Mouse (Mus musculus) liver, embryonic 15.5 days (tissue): ENCODE results near the gene Cabp2. TPM values are rescaled to one million over a fixed set of nuclear protein-coding genes. Genes with fewer than 3 reads are reported as not detected.
A peak's percentile ranks its signal among the peaks of the same experiment; 100 is the strongest.
"Not testable (repeated sequence)": the region's sequence is repeated elsewhere in the genome, so short reads cannot be mapped to it uniquely, and the experiment has no call there.

Source experiments
- ATAC-seq: fragments of 200-750 bp; cut with Nextera tagmentation; 2 replicates; pipeline ENCODE4 v1.8.0; 2017; ENCODE audit warnings: moderate number of reproducible peaks, mild to moderate bottlenecking, moderate library complexity; ENCODE audit not compliant: insufficient read depth
- H3K27ac ChIP-seq: fragments of 300-500 bp; sonication (generic); replicated peaks from 2 replicates; pipeline ENCODE4 v1.5.1; 2015; ENCODE audit warnings: mild to moderate bottlenecking, inconsistent platforms
- H3K27me3 ChIP-seq: fragments of 300-500 bp; sonication (generic); 2 replicates; pipeline ENCODE4 v1.6.1; 2015; ENCODE audit warnings: mild to moderate bottlenecking, inconsistent platforms
- H3K36me3 ChIP-seq: fragments of 300-500 bp; sonication (generic); replicated peaks from 2 replicates; pipeline ENCODE4 v1.6.1; 2015; ENCODE audit warnings: moderate library complexity, mild to moderate bottlenecking, inconsistent platforms
- H3K4me1 ChIP-seq: fragments of 300-500 bp; sonication (generic); replicated peaks from 2 replicates; pipeline ENCODE4 v1.6.1; 2015; ENCODE audit warnings: inconsistent platforms
- H3K4me2 ChIP-seq: fragments of 300-500 bp; sonication (generic); 2 replicates; pipeline ENCODE4 v1.6.1; 2015; ENCODE audit warnings: moderate library complexity, mild to moderate bottlenecking, inconsistent platforms
- H3K4me3 ChIP-seq: fragments of 300-500 bp; sonication (generic); replicated peaks from 2 replicates; pipeline ENCODE4 v1.5.1; 2015; ENCODE audit warnings: mild to moderate bottlenecking, inconsistent platforms
- H3K9ac ChIP-seq: fragments of 300-500 bp; sonication (generic); 2 replicates; pipeline ENCODE4 v1.6.1; 2015; ENCODE audit warnings: moderate library complexity, mild to moderate bottlenecking, inconsistent platforms
- H3K9me3 ChIP-seq: fragments of 300-500 bp; sonication (generic); replicated peaks from 2 replicates; pipeline ENCODE4 v1.6.1; 2016; ENCODE audit warnings: inconsistent platforms
- WGBS: fragments of 180-500 bp; shearing (Covaris S2); methylation state at CpG from one replicate; pipeline ENCODE4 v1.1.7; 2015; ENCODE audit warnings: mixed read lengths; ENCODE audit not compliant: insufficient replicate concordance; 5-methylcytosine and 5-hydroxymethylcytosine counted together
- polyA plus RNA-seq: library from polyadenylated mRNA; unstranded; fragments of >200 nt; fragmentation: Nextera tagmentation; extraction: Ambion mirVana; gene quantifications from 2 replicates; pipeline ENCODE4 v1.2.1, GENCODE M21; 2015

Cabp2 gene
- 0.29 and 0.38 TPM in 2 replicates for polyA plus RNA-seq

- H3K4me2 ChIP-seq: peak within 1 kb of the TSS; percentile 55
- 46% methylated on average over 3 of the region's 3 CpGs for WGBS
- H3K4me3 ChIP-seq: 0 out of 2 replicates have a peak within 1 kb of the TSS, but pooled peaks have one; percentile 12
- no peak for ATAC-seq
- H3K9ac ChIP-seq: peak within 1 kb of the TSS; percentile 44; the same call in 1 of the 2 replicates
- no peaks in the 10 kb centered on the region for H3K36me3 ChIP-seq
- H3K27ac ChIP-seq: peak within 1 kb of the TSS; percentile 83
- no peaks in the 10 kb centered on the region for H3K9me3 ChIP-seq
- peaks cover 55% of the 10 kb centered on the region for H3K4me1 ChIP-seq
- H3K27me3 ChIP-seq: peaks cover 19% of the 10 kb centered on the region; the same call in 1 of the 2 replicates
Observed at GRCm38 (mm10) chr19:4081394-4081793, at the start of gene Cabp2. Gene Cabp2 (plus strand): TSS chr19:4081578.

- ATAC-seq: no peak
- Histone ChIP-seq H3K9ac (no peak overlapping the region), H3K4me1 (peaks cover 36% of the 10 kb centered on the region), H3K4me3 (no peak overlapping the region), H3K36me3 (0 out of 2 replicates have a peak, but pooled peaks cover 5% of the 10 kb centered on the region), H3K4me2 (no peak overlapping the region), H3K27ac (peak overlapping the region; percentile 64), H3K9me3 (no peaks in the 10 kb centered on the region), H3K27me3 (no peaks in the 10 kb centered on the region)
- 47% methylated on average over 7 of the region's 7 CpGs for WGBS
Observed at GRCm38 (mm10) chr19:4032668-4033067, 48.7 kb upstream of the Cabp2 start.

- Histone ChIP-seq H3K27me3 (no peaks in the 10 kb centered on the region), H3K9ac (no peak overlapping the region), H3K4me3 (no peak overlapping the region), H3K4me2 (no peak overlapping the region), H3K9me3 (no peaks in the 10 kb centered on the region), H3K27ac (peak overlapping the region; percentile 58; the same call in 1 of the 2 replicates), H3K4me1 (peaks cover 42% of the 10 kb centered on the region), H3K36me3 (0 out of 2 replicates have a peak, but pooled peaks cover 5% of the 10 kb centered on the region)
- 58% methylated on average over 3 of the region's 3 CpGs for WGBS
- 0 out of 2 replicates have a peak, but pooled peaks have one; percentile 36 for ATAC-seq
Observed at GRCm38 (mm10) chr19:4033298-4033697, 48.1 kb upstream of the Cabp2 start.

- no peaks in the 10 kb centered on the region for H3K9me3 ChIP-seq
- 0 out of 2 replicates have a peak, but pooled peaks cover 5% of the 10 kb centered on the region for H3K36me3 ChIP-seq
- WGBS: 59% methylated on average over 5 of the region's 5 CpGs
- H3K27me3 ChIP-seq: no peaks in the 10 kb centered on the region
- H3K4me3 ChIP-seq: no peak overlapping the region
- peak overlapping the region; percentile 58 for H3K27ac ChIP-seq
- no peak overlapping the region for H3K4me2 ChIP-seq
- ATAC-seq: no peak
- H3K4me1 ChIP-seq: peaks cover 45% of the 10 kb centered on the region
- no peak overlapping the region for H3K9ac ChIP-seq
Observed at GRCm38 (mm10) chr19:4033742-4034141, 47.6 kb upstream of the Cabp2 start.

- Histone ChIP-seq H3K27me3 (no peaks in the 10 kb centered on the region), H3K9ac (no peak overlapping the region), H3K27ac (peak overlapping the region; percentile 64), H3K4me1 (peaks cover 42% of the 10 kb centered on the region), H3K36me3 (0 out of 2 replicates have a peak, but pooled peaks cover 5% of the 10 kb centered on the region), H3K4me2 (peak overlapping the region; percentile 48), H3K9me3 (no peaks in the 10 kb centered on the region), H3K4me3 (peak overlapping the region; percentile 26)
- peak; percentile 32; the same call in 1 of the 2 replicates for ATAC-seq
- WGBS: 55% methylated on average over 12 of the region's 12 CpGs
Observed at GRCm38 (mm10) chr19:4036327-4037045, 44.9 kb upstream of the Cabp2 start.

- peak overlapping the region; percentile 83 for H3K4me2 ChIP-seq
- peak overlapping the region; percentile 65 for H3K4me3 ChIP-seq
- not testable (repeated sequence) for H3K36me3 ChIP-seq, ATAC-seq, H3K27me3 ChIP-seq, H3K9me3 ChIP-seq
- peaks cover 42% of the 10 kb centered on the region for H3K4me1 ChIP-seq
- WGBS: 21% methylated on average over 7 of the region's 8 CpGs
- H3K27ac ChIP-seq: peak overlapping the region; percentile 66
- H3K9ac ChIP-seq: peak overlapping the region; percentile 71
Observed at GRCm38 (mm10) chr19:4037154-4037787, 44.1 kb upstream of the Cabp2 start.

GRCm38 (mm10) chr19:4037788-4038232 lies 43.6 kb upstream of the Cabp2 start, which contains the start of gene Gstp1:
Gene Gstp1 (minus strand): TSS chr19:4037985.
- peak within 1 kb of the TSS; percentile 66 for H3K27ac ChIP-seq
- H3K4me2 ChIP-seq: peak within 1 kb of the TSS; percentile 83
- peak; percentile 66 for ATAC-seq
- peak within 1 kb of the TSS; percentile 71 for H3K9ac ChIP-seq
- 0% methylated on average over 26 of the region's 26 CpGs for WGBS
- no peaks in the 10 kb centered on the region for H3K9me3 ChIP-seq
- 0 out of 2 replicates have a peak, but pooled peaks cover 5% of the 10 kb centered on the region for H3K36me3 ChIP-seq
- H3K4me1 ChIP-seq: peaks cover 41% of the 10 kb centered on the region
- no peaks in the 10 kb centered on the region for H3K27me3 ChIP-seq
- H3K4me3 ChIP-seq: peak within 1 kb of the TSS; percentile 65

- not testable (repeated sequence) for H3K9ac ChIP-seq, ATAC-seq, H3K9me3 ChIP-seq, H3K4me3 ChIP-seq, H3K27me3 ChIP-seq, H3K36me3 ChIP-seq, H3K4me2 ChIP-seq, H3K27ac ChIP-seq
- 79% methylated on average over 5 of the region's 5 CpGs for WGBS
- H3K4me1 ChIP-seq: peaks cover 48% of the 10 kb centered on the region
Observed at GRCm38 (mm10) chr19:4040941-4041340, 40.4 kb upstream of the Cabp2 start.

- not testable (repeated sequence) for ATAC-seq, H3K27ac ChIP-seq, H3K4me3 ChIP-seq, H3K4me2 ChIP-seq, H3K9ac ChIP-seq, H3K9me3 ChIP-seq, H3K27me3 ChIP-seq, H3K36me3 ChIP-seq
- peaks cover 48% of the 10 kb centered on the region for H3K4me1 ChIP-seq
- 66% methylated on average over 4 of the region's 4 CpGs for WGBS
Observed at GRCm38 (mm10) chr19:4041500-4041899, 39.9 kb upstream of the Cabp2 start.

GRCm38 (mm10) chr19:4042124-4042523 lies 39.3 kb upstream of the Cabp2 start:
- Histone ChIP-seq H3K36me3 (no peaks in the 10 kb centered on the region), H3K9ac (no peak overlapping the region), H3K27me3 (no peaks in the 10 kb centered on the region), H3K4me3 (no peak overlapping the region), H3K9me3 (no peaks in the 10 kb centered on the region), H3K27ac (no peak overlapping the region), H3K4me1 (peaks cover 51% of the 10 kb centered on the region), H3K4me2 (no peak overlapping the region)
- ATAC-seq: no peak
- 66% methylated on average over 14 of the region's 14 CpGs for WGBS

- not testable (repeated sequence) for ATAC-seq, H3K36me3 ChIP-seq, H3K9ac ChIP-seq, H3K4me2 ChIP-seq, H3K4me3 ChIP-seq, H3K27me3 ChIP-seq, H3K9me3 ChIP-seq
- Histone ChIP-seq H3K27ac (peak overlapping the region; percentile 61; the same call in 1 of the 2 replicates), H3K4me1 (peaks cover 48% of the 10 kb centered on the region)
- WGBS: 42% methylated on average over 5 of the region's 5 CpGs
Observed at GRCm38 (mm10) chr19:4044109-4044508, 37.3 kb upstream of the Cabp2 start.
